Mouse (Mus musculus) lung, postnatal 25 days (tissue): Measurements from ENCODE around the gene Adcy6.

Source experiments
- DNase-seq: peaks from one replicate; pipeline ENCODE4 v3.0.0; 2022; ENCODE audit warnings: low spot score

Adcy6 gene

DNA sequence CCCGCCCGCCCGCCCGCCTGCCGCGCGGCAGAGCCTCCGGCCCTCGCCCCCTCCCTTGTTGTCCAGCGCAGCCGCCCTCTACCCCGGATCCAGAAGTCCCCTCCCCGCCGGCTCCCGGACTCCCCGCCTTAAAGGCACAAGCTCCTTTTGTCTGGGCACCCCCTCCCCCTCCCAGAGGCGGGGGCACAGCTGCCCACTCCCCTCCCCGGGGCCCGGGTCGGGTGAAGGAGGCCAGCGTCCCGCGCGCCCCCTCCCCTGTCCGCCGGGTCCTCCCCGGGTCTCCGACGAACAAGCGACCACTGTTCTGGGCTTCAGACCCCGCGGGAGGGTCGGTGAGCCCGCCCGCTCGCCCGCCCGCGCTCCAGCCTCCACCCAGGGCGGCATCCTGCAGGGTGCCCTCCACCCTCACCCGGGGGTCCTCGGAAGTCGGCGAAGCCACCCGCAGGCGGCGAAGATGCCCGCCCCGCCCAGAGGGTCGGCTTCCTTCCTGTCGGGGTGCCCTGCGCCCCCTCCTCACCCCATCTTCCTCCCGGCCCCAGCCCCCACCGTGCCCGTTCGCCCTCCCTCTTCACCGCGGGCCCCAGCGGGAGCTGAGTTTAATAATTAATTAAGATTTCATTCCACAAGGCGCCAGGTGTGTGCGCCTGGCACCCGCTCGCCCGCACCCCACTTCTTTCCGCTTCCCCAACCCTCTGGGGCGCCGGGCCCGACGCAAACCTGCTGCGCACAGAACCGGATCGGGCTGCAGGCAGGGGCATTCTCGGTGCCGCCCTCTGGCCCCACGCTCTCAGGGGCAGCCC lies at the start of gene Adcy6:
Adcy6 (minus strand) TSS at position 746 of the 800 bp plus-strand sequence.
- peak; percentile 75 for DNase-seq

DNA sequence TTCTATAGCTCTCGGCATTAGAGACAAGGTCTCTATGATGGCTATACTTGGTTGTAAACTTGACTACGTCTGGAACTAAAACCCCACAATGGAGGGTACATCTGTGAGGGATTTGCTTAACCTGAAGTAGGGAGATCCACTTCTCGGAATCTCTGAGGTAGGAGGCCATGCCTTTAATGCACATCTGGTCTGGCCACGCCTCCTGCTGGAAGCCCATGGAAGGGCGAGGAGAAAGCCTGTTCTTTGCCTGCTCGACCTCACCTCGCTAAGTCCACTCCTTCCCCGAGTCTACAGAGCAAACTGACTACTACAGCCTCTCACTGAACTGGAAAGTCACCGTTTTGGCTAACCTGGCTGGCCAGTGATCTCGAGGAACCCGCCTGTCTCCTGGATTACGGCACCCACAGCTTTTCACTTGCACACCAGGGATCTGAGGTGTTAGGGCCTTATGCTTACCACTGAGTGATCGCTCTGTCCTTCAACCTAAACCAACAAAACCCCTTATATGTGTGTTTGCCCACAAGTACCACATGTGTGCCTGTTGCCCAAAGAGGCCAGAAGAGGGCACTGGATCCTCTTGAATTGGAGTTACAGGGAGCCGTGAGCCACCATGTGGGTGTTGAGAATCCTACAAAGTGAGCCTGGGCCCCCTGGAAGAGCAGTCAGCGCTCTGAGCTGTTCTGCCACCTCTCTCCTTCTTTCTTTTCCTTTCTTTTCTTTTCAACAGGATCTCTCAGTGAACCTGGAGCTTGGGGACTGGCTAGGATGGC lies 47.3 kb upstream of the Adcy6 start:
- DNase-seq, result no peak

DNA sequence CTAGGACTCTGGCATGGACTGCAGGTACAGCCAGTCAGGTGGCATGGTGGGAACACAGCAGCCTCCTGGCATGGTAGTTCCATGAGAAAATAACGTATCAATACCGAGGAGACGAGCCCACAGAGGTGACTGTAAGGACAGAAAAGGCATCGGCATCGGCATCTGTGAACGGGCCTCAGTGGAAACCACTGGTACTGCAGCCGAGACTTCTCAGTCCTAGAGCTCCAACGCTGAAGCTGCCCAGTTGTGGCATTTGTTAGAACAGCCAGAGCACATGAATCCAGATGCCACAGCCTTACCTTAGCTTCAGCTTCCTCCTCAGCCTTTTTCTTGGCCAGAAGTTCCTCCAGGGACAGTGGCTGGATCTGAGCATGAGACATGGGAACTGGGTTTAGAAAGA lies 42.3 kb upstream of the Adcy6 start:
- DNase-seq, result no peak

DNA sequence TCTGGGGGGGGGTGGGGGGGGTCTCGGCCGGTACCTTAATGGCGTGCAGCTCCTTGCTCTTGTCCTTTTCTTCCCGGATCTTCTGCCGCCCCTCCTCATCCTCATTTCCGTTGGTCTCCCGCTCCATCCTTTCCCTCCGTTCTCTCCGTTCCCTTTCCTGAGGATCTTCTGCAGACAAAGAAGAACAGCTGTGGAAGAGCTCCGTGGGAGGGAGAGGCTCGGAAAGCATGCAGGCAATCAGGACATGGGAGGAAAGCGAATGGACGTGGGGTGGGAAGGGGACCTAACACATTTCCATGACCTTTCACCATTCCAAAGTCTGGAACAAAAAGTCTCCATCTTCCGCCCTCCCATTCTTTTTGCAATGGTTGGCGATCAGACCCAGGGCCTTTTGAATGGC lies 41.6 kb upstream of the Adcy6 start:
- DNase-seq, result no peak

DNA sequence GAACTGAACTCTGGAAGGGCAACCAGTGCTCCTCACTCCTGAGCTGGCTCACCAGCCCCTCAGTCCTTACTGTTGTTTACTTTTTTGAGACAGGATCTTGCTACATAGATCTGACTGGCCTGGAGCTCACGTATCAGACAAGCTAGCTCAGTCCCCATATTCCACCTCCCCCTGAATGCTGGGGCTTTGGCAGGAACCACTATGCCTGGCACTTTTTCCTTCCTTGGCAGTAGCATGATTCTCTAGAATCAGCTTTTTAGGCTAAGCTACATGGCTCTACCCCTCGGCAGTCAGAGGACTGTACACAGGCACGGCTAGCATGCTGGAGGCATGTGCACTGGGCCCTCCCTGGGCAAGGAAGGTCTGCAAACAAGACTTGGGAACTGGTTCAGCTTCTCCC lies 38.2 kb upstream of the Adcy6 start:
- DNase-seq, result no peak

DNA sequence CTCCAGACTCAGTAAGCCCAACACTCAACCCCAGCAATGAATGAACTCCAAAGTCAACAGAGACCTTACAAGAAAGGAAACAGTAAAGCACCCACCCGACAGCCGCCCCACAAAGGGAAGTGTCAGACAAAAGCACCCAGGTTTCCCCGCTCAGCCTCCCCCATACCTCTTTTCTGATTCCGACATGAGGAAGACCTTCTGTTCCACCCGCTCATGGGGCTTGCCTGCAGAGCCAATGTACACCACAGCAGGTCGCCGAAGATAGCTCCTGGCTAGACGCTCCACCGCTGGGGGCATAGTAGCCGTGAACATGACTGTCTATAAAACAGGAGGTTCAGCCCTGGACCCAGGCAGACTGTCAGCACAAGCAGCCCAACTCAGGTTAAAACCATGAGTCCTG lies 37.4 kb upstream of the Adcy6 start:
- no peak for DNase-seq

DNA sequence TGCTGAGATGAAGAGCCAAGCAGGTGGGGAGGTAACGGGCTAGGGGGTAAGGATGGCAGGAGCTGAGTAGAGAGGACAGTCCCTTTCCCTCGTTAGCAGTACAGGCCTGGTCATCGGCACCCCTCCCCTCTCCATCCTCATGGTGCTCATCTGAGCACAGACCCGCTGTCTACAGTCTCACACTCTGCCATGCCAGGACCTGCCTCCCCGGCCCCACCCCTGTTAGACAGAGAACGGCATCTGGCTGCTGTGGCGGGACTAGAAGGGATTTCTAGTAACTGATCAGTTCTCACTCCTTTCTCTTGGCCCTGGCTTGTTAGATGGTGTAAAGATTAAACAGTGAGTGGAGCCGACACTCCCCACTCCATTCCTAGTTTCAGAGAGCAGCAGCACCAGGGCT lies 36.9 kb upstream of the Adcy6 start:
- DNase-seq, result no peak

DNA sequence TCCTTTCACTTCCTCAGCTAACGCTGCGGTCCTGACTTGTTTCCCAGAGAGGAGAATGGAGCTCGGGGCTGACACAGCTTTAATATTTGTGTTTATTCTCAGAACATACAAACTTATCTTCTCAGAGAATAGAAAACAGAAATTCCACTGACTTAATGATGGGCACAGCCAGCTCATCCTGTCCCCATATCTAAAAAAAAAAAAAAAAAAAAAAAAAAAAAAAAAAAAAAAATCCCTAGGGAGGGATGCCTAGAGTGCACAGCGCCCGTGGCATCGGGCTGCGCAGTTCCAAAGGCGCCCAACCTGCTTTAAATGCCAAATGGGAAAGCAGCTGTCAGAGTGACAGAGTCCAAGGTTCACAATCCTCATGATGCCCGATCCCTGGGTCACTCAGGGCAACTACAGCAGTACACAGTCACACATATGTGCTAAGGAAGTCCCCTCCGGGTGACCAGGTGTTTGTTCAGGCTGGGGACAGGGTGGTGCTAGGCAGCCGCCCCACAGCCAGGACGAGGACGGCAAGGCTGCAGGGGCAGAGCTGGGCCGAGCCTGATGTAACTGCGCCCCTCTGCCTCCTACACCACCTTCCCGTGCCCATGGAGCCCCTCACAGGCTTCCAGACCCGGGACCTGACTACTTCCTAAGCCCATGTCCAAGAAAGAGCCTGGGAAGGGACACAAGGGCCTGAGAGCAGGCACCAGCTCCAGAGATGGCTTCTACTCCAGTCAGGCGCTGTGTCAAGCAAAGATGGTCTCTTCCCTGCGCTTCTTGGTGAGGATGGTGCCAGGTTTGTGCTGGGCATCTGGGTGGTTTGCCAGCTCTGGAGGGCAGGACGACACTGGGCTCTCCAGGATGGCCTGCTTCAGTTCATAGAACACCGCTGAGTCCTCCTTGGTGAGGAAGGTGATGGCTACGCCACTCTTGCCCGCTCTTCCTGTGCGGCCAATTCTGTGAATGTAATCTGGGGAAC lies 35.5 kb upstream of the Adcy6 start:
- DNase-seq, result no peak

DNA sequence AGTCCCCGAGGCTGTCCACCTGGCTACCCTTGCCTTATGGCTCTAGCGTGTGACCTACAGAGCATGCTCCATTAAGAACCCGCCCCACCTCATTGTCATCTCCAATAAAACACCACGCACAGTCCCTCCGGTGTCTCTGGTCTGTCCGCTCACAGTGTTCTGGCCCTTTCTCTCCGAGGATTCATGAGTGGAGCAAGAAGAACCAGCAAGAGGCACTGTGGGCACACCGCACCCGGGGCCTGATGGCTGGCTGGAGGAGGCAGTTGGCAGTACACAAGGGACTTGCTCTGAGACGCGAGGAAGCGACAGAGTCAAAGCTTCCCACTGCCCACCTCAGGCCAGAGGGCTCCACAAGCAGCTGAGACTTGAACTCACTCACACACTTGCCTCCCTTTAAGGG lies 34.5 kb upstream of the Adcy6 start:
- DNase-seq, result no peak

DNA sequence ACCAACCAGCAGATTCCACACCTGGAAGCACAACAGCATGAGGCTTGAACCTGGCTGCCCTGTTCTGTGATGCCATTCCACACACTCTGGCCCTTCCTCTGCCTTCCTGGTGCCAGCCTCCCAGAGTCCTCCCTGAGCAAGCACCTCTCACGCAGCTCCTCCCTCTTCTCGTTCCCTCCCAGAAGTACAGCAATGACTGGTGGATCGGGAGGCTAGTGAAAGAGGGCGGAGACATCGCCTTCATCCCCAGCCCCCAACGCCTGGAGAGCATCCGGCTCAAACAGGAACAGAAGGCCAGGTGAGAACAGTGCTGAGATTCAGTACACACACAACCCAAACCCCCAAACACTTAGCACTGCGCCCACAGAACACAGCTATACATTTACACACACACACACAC lies 30.3 kb upstream of the Adcy6 start:
- DNase-seq, result peak; percentile 54

DNA sequence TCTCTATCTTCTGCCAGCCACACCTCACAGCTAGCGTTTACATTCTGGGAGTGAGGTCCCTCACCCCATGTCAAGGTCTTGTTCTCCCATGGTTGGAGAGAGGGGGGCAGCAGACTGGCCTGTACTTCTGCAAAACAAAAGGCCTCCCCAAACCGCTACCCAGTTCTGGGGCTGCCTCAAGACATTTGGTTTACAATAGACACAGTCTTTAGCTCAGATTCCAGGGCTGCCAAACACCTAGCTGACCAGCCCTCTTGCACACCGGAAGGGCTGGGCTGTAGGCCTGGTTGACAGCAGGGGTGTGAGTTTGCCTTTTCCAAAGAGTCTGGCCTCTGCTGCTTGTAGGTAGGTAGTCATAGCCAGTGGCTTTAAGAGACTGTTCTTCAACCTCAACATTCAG lies 27.3 kb upstream of the Adcy6 start:
- DNase-seq, result no peak

DNA sequence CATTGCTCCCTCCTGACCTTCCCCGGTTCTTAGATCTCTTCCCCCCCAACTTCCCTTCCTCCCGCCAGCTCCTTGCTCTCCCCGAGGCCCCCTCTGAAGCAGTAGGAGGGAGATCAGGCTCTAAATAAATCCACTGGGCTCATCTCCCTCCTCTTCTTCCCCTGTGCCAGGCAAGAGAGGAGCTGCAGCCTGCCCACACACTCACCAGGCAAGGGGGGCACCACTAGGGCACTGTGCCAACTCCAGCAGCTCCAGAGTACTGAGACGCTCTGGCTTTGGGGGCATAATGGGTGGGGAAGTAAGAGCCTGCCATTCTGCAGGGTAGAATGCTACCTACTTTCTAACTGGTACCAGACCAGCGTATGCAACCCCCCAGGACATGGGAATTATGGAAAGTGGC lies 26.6 kb upstream of the Adcy6 start:
- DNase-seq, result no peak

DNA sequence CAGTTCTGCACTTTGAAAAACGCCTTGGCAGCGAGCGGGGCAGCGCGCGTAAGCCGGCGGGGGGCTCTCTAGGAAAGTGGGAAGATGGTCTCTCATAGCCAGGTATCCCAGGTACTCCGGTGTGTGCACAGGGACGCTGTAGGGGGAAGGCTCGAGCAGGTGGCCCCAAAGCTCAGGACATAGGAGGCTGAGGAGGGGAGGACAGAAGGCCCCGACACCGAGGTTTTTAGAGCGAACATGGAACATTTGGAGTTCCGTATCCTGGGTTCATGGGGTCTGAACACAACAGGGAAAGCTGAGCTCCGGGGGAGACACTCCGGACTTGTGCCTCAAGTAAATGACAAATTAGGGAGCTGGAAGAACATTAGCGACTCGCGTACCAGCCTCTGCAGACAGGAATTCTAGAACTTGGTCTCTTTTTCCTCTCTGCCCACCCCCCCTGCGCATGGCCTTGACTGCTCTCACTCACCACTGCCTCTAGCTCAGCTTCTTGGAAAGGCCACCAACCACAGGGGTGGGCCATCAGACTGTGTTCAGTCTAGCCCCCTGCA lies 25.5 kb upstream of the Adcy6 start:
- no peak for DNase-seq

DNA sequence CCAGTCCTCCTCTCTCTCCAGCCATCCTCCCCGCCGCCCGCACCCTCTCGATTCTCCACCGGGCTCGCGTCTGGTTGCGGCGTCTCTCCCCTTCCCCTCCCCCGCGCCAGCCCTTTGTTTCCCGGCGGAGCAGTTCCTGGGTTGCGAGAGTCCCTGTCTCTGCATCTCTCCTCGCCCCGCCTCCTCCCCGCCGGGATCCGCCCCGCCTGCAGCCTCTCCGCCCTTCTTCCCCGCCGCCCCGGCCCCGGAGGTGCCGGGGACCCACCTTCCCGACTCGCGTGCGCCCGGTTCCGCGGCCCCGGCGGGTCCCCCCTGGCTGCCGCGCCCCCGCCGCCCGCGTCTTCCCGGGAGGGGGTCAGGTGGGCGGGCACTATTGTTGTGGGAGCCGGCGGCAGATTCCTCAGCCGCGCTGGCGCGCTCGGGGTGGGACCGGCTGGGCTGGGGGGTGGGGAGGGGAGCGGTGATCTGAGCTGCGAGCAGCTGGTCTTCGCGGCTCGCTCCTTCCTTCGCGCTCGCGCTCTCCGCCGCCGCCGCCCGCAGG lies 24.7 kb upstream of the Adcy6 start:
- DNase-seq, result peak; percentile 72

DNA sequence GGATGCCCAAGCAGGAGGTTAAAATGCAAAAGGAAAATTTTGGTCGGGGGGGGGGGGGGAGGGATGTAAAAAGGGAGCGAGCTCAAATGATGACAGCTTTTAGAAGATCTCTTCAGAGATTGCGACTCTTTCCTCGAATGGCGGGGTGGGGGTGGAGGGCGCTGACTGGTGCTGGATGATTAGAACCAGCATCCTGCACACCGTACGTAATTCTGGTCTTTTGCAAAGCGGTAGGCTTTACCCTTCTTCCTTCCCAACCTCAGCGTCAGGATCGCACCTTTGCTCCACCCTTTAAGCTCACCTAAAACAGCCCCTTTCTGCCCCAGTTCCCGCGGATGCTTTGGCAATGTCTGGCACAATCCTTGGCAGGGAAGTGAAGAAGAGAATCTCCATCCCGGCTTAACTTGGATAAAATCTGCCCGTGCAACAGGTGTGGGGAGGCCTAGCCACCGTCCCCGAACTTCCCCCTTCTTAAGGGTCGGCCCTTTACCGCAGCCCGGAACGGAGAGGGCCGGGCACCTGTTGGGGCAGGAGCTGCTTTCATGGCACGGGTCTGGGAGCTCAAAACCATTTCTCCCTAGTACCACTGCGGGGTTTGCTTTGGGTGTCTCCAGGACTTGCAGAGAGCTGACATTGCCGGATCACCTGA lies 24.1 kb upstream of the Adcy6 start:
- DNase-seq, result no peak

DNA sequence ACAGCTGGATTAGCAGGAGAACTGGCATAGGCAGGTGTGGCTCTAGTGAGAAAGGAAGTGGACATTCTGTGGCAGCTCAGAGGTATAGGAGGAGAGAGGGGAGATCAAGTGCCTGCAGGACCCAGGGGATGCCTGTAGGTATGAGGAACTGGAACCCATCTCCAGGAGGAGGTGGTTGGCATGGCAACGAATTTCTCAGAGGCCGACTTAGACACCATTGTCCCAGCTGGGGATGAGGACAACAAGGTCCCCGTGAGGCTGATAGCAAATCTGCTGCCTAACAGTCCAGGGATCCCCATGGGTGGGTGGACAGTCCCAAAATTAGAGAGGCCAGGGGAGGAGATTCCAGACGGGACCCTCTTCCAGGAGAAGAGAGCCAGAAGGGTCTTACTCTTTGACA lies 23.0 kb upstream of the Adcy6 start:
- DNase-seq, result no peak

DNA sequence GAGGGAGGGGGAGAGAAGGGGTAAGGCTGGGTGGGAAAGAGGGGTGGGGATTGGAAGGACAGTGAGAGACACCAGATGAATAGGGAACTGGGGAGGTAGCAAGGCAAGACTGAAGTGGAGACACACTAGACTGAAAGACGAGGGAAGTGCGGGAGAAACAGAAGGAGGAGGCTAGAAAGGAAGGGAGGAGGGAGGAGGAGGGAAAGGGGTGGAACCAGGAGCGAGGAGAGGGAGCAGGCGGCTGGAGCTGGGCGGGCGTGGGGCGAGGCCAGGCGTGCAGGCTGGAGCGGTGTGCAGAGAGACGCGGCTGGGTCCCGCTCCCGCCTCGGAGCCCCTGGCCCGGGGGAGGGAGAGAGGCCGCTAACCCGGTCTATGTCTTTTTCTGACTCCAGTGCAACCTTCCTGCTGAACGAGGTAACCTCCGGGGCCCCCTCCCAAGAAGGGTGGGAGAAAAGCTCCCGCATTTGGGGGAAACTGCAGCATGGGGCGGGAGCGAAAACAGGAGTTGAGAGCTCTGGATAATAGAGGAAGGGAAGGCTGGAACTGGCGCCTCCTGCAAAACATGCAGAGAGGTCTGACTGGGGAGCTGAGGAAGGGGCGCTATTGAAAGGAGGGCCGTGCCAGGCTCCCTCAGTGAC lies 22.4 kb upstream of the Adcy6 start:
- DNase-seq, result peak; percentile 64

DNA sequence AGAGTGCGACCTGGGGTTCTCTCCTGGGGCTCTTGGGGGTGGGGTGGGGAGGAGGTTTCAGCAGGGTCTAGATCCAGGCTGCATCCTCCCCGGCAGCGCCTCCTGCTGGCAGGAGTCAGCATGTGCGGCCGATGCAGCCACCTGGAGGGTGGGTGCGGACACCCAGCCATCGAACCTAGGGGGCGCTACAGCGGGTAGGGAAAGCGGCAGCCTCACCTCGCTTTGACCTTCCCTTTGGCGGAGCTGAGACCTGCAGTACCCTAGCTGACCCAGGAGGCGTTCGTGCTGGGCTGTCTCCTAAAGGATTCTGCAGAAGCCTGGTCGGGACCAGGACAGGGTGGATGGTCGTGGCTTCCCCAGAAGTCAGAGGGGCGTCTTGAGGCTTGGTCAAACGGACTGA lies 21.6 kb upstream of the Adcy6 start:
- peak; percentile 48 for DNase-seq

DNA sequence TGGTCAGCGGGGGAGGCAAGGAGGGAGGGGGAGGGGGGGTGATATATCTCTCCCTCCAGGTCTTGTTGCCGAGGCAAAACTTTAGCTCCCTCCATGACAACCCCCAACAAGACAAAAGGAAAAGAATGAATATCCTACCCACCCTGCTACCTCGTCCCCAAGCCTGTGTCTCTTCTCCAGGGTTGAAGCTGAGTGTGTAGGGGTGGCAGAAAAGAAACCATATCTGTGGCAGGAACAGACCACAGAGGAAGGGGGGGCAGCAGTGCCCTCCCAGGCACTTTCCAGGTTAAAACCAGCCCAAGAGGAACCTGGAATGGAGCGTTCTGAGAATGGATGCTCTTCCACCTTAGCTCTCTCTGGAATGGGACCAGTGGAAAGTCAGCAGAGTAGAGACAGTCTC lies 20.7 kb upstream of the Adcy6 start, which contains the start of gene Cacnb3:
Cacnb3 (plus strand) TSS at position 301 of the 400 bp plus-strand sequence.
- DNase-seq, result no peak

DNA sequence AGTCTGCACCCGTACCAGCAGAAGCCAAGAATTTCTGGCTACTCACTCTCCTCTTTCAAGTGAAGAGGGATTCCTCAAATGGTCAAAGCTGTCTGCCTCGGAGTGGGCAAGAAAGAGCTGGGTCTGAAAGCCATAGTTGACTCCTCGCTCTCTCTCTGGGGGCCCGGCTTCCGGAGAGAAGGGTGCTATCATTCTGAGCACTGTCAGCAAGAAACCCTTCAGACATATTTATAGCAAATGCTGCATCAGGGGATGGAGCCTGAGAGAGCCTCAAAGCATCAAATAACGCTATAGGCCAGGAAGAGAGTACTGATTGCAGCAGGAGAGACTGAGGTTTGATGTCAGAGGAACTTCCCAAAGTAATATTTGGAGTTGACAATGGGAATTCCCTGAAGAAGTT lies 19.6 kb upstream of the Adcy6 start:
- no peak for DNase-seq
